Mouse (Mus musculus): ENCODE results near the gene Clip3. TPM values are rescaled to one million over a fixed set of nuclear protein-coding genes. Genes with fewer than 3 reads are reported as not detected.

Clip3 gene
- polyA plus RNA-seq, 1 experiment from 2014 or later = 35.2 TPM

DNA sequence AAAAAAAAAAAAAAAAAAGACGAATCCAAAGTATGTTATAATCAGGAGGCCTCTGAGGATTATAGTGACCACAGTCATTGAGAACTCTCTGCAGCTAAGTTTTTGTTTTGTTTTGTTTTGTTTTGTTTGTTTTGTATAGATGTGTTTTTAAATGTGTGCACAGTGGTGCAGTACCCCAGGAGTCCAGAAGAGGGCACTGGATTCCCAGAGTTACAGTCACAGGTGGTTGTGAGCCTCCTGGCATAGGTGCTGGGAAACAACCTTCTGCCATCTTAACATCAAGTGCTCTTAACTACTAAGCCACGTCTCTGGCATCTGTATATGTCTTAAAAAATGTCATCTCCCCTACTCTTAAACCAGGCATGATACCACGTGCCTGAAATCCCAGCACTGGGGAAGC, 9.4 kb downstream of the Clip3 start:
- Histone ChIP-seq H3K27ac (no peak overlapping the region), H3K4me2 (no peak overlapping the region), H3K4me1 (no peaks in the 10 kb centered on the region), H3K9ac (no peak overlapping the region), H3K36me3 (peaks cover 79% of the 10 kb centered on the region), H3K9me3 (no peaks in the 10 kb centered on the region), H3K27me3 (no peaks in the 10 kb centered on the region), H3K4me3 (no peak overlapping the region)
- ATAC-seq (ENCODE audit: insufficient number of reproducible peaks, low FRiP score, low TSS enrichment, low read depth) = no peak
- 50% methylated on average over 3 of the region's 3 CpGs for WGBS

DNA sequence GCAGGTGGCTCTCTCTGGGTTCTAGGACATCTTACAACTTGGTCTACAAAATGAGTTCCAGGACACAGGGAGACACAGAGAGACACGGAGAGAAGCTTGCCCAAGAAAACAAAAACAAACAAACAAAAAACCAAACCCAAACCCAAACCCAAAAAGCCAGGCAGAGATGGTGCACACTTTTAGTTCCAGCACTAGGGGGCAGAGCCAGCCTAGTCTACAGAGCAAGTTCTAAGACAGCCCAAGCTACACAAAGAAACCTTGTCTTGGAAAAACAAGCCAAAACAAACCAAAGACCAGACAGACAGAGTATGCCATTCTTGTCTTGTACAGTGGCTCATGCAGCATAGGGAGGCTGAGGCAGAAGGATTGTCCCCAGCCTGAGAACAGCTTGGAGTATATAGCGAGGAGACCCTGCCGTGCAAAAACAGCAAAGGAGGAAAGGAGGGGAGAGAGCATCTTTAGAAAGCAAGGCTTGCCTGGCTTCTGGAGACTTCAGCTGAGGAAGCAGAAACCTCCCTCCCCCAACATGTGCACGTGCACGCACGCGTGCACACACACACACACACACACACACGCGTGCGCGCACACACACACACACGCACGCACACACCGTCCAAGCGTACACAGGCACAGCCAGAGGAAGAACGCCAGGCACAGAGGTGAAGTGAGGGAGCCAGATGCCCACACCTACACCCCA, 14.7 kb downstream of the Clip3 start:
- H3K36me3 ChIP-seq = peaks cover 46% of the 10 kb centered on the region
- no peak for ATAC-seq (ENCODE audit: insufficient number of reproducible peaks, low FRiP score, low TSS enrichment, low read depth)
- H3K4me2 ChIP-seq = no peak overlapping the region
- no peak overlapping the region for H3K9ac ChIP-seq
- H3K4me3 ChIP-seq = no peak overlapping the region
- H3K27me3 ChIP-seq = no peaks in the 10 kb centered on the region
- WGBS = 93% methylated on average over 16 of the region's 16 CpGs
- H3K9me3 ChIP-seq = no peaks in the 10 kb centered on the region
- H3K4me1 ChIP-seq = peaks cover 17% of the 10 kb centered on the region
- no peak overlapping the region for H3K27ac ChIP-seq

DNA sequence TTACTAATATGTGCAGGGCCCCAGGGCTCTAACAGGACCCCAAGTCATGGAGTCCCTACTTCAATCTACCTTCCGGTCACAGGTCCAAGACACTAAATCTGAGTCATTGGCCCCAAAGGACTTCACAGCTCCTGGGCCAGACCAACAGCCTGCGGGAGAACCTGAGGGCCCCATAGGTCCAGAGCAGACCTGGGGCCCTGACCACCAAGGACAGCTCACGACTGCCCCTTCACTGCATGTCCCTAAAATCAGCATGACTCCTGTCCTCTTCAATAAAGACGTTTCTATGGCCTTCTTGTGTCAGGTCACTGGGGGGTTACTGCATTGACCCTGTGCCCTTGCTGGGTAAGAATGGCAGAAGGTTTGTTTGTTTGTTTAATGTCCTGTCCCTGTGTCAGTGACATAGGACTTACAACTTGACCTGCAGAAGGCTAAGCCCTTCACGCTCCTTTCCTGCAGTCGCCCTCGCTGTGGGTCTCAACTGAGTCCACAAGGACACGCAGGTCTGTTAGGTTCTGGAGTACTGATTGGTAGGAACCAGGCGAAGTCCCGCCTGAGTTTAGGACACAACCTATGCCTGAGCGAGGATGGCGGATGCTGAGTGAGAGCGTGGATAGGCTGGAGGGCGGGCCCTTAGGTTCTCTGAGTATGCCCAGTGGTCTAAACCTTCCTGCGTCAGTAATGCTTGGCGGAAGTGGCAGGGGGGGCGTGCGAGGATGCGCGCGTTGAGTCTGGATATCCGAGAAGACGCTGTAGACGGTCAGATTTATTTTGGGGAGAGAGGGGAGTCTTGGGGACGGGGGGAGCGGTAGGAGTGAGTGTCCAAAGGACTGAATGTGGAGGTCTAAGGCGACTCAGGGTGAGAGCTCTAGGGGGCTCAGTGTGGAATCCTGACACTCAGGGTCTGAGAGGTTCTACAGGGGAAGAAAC, 16.8 kb downstream of the Clip3 start, which contains the start of gene Alkbh6:
Gene Alkbh6 (plus strand): TSS at position 642 of the 930 bp plus-strand sequence.
- H3K4me1 ChIP-seq = peaks cover 17% of the 10 kb centered on the region
- peak within 1 kb of the TSS; percentile 87 for H3K4me2 ChIP-seq
- peak within 1 kb of the TSS; percentile 68 for H3K4me3 ChIP-seq
- H3K36me3 ChIP-seq = peaks cover 42% of the 10 kb centered on the region
- no peaks in the 10 kb centered on the region for H3K27me3 ChIP-seq
- H3K9me3 ChIP-seq = no peaks in the 10 kb centered on the region
- peak within 1 kb of the TSS; percentile 80 for H3K27ac ChIP-seq
- WGBS = 3% methylated on average over 27 of the region's 27 CpGs
- ATAC-seq (ENCODE audit: insufficient number of reproducible peaks, low FRiP score, low TSS enrichment, low read depth) = peak; percentile 99
- H3K9ac ChIP-seq = peak within 1 kb of the TSS; percentile 61

DNA sequence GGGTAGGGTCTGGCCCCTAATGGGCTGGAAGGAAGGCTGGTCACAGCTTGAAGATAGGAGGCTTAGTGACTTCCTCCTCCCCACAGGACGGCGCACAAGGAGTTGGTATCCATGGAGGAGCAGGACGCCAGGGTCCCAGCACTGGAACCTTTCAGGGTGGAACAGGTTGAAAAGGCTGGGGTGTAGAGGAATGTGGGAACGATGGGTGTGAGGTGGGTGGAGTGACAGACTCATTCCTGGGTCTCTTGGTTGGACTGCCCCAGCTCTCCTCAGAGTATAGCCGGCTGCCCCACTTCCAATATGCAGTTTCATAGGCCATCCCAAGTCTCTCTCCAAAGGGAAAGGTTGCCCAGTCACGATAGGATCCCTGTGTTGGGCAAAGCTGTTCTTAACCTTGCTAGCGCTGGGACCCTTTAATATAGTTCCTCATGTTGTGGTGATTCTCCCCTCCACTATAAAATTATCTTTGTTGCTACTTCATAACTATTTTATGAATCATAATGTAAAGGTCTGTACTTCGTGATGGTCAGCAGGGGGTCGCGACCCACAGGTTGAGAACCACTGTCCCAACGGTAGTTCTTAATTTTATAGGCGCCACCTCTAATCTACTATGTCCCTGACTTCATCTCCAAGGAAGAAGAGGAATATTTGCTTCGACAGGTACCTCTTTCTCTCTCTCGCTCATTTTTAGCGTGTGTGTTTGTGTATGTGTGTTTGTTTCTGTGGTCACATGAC, 18.0 kb downstream of the Clip3 start:
- WGBS = 58% methylated on average over 15 of the region's 15 CpGs
- H3K27ac ChIP-seq = peak overlapping the region; percentile 80; the same call in 1 of the 2 replicates

DNA sequence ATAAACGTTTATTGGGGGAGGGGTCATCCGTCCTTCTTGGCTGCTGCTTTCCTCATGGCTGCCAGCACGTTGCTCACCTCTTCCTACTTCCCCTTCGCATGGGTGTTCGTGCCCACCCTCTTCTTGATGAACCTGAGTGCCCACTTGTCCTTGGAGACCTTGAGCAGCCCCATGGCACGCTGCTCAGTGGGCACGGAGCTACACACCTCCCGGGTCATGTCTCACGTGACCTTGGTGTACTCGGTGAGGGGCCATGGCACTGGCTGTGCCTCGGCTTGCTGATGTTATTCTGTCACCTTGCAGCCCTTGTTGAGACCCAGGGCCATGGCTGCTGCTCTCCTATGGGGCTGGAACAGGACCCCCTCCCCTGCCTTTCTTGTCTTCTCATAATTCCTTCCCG, 18.6 kb downstream of the Clip3 start:
- no peak overlapping the region for H3K4me2 ChIP-seq
- WGBS = 88% methylated on average over 12 of the region's 12 CpGs
- H3K4me1 ChIP-seq = peaks cover 31% of the 10 kb centered on the region
- no peaks in the 10 kb centered on the region for H3K27me3 ChIP-seq
- no peak overlapping the region for H3K4me3 ChIP-seq
- no peak overlapping the region for H3K9ac ChIP-seq
- no peak for ATAC-seq (ENCODE audit: insufficient number of reproducible peaks, low FRiP score, low TSS enrichment, low read depth)
- no peaks in the 10 kb centered on the region for H3K9me3 ChIP-seq
- no peak overlapping the region for H3K27ac ChIP-seq
- H3K36me3 ChIP-seq = peaks cover 33% of the 10 kb centered on the region

More for the DNA sequence above, 18.0 kb downstream of the Clip3 start:
- Histone ChIP-seq H3K27me3 (no peaks in the 10 kb centered on the region), H3K9me3 (no peaks in the 10 kb centered on the region), H3K4me3 (peak overlapping the region; percentile 68), H3K4me2 (peak overlapping the region; percentile 87), H3K4me1 (peaks cover 26% of the 10 kb centered on the region), H3K9ac (peak overlapping the region; percentile 61), H3K36me3 (peaks cover 35% of the 10 kb centered on the region)
- no peak for ATAC-seq (ENCODE audit: insufficient number of reproducible peaks, low FRiP score, low TSS enrichment, low read depth)

DNA sequence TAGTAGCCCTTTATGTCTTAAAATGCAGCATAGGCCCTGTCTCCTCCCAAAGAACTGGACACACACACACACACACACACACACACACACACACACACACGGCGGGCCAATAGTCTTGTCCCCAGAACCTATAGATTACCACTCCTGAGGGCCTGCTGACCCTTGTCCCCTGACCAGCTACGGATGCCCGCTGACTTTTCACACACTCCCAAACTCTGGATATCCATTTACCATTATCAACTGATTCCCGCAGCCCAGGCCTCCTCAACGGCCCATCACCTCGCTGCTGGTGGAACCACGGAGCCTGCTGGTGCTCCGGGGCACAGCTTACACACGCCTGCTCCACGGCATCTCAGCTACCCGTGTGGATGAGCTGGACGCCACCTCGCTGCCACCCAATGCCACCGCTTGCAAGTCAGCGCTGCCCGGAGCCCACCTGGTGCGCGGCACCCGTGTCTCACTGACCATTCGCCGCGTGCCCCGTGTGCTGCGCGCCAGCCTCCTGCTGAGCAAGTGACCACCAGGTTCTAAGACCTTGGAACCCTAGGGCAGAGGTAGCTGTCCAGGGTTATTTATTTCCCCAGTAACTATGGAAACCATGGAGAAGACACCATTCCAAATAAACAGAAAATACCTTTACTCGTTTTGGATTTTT, 22.3 kb downstream of the Clip3 start:
- no peak for ATAC-seq (ENCODE audit: insufficient number of reproducible peaks, low FRiP score, low TSS enrichment, low read depth)
- H3K9me3 ChIP-seq = no peaks in the 10 kb centered on the region
- peaks cover 30% of the 10 kb centered on the region for H3K36me3 ChIP-seq
- H3K4me3 ChIP-seq = no peak overlapping the region
- 53% methylated on average over 27 of the region's 27 CpGs for WGBS
- no peak overlapping the region for H3K9ac ChIP-seq
- no peaks in the 10 kb centered on the region for H3K27me3 ChIP-seq
- no peak overlapping the region for H3K4me2 ChIP-seq
- no peak overlapping the region for H3K27ac ChIP-seq
- peaks cover 37% of the 10 kb centered on the region for H3K4me1 ChIP-seq

DNA sequence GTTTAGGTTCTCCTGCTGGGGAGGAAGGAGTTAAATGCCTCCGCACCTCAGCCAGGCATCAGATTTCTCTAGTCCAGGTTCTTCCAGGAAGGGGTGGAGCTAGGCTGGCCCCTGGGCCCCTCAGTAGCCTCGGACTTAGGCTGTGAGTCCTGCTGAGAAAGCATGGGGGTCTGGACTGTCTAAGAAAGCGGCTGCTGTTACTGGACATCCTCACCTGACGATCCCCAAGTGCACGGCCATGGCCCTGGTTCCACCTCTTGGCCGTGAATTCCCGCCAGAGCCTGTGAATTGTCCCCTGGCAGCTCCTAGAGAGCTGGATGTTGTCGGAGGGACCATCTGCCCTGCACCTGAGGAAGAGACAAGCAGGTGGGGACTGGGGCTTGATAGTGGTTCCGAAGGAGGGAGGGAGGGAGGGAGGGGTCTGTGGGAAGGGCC, 23.2 kb downstream of the Clip3 start, which contains the start of gene Syne4:
Gene Syne4 (plus strand): TSS at position 87 of the 435 bp plus-strand sequence.
- peaks cover 30% of the 10 kb centered on the region for H3K4me1 ChIP-seq
- no peaks in the 10 kb centered on the region for H3K27me3 ChIP-seq
- H3K4me3 ChIP-seq = peak within 1 kb of the TSS; percentile 43
- H3K27ac ChIP-seq = peak within 1 kb of the TSS; percentile 48; the same call in 1 of the 2 replicates
- 0 out of 2 replicates have a peak, but pooled peaks have one; percentile 12 for ATAC-seq (ENCODE audit: insufficient number of reproducible peaks, low FRiP score, low TSS enrichment, low read depth)
- WGBS = 1% methylated on average over 9 of the region's 9 CpGs
- H3K9me3 ChIP-seq = no peaks in the 10 kb centered on the region
- peaks cover 34% of the 10 kb centered on the region for H3K36me3 ChIP-seq
- peak within 1 kb of the TSS; percentile 31; the same call in 1 of the 2 replicates for H3K9ac ChIP-seq
- H3K4me2 ChIP-seq = peak within 1 kb of the TSS; percentile 50

DNA sequence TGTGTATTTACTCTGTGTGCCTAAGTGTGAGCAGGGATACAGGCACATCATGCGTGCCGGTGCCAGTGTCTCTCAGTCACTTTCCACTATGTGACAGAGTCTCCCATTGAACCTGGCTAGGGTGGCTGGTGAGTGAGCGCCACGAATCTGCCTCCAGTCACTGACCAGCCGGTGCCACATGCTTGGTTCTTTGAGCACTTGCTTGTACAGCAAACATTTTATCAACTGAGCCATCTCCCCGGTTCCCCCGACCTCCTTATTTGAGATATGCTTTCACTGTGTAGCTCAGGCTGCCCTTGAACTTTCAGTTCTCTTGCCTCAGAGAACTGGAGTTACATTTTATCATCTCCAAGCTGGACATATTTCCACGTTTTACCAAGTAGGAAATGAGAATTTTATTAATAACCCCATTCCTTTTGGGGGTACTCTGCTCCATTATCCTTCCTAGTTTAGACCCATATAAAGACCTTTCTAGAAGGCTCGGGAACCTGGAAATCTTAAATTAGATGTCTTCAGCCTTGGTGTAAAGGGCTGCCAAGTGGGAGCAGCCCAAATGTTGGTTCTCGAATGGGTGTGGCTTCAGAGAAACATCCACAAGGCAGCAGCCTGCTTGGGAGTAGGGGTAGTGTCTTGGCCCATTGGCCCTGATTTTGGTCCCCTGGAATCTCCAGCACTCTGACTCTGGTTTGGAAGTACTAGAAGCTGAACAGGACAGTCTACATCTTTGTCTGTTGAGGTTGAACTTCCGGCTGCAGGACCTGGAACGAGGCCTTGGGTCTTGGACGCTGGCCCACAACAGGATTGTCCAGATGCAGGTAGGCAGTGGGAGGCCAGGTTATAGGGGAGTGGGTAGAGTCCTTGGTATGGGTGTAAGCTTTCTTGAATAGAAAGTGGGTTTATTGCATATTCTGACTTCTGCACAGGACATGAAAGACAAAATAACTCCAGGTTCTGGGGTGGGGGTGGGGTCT, 24.3 kb downstream of the Clip3 start:
- WGBS = 71% methylated on average over 13 of the region's 13 CpGs
- peak overlapping the region; percentile 50; the same call in 1 of the 2 replicates for H3K4me2 ChIP-seq
- 0 out of 2 replicates have a peak overlapping the region, but pooled peaks have one; percentile 31 for H3K9ac ChIP-seq
- no peak for ATAC-seq (ENCODE audit: insufficient number of reproducible peaks, low FRiP score, low TSS enrichment, low read depth)
- H3K9me3 ChIP-seq = no peaks in the 10 kb centered on the region
- H3K27me3 ChIP-seq = no peaks in the 10 kb centered on the region
- H3K4me3 ChIP-seq = peak overlapping the region; percentile 43
- H3K4me1 ChIP-seq = peaks cover 28% of the 10 kb centered on the region
- H3K36me3 ChIP-seq = peaks cover 34% of the 10 kb centered on the region
- H3K27ac ChIP-seq = no peak overlapping the region

DNA sequence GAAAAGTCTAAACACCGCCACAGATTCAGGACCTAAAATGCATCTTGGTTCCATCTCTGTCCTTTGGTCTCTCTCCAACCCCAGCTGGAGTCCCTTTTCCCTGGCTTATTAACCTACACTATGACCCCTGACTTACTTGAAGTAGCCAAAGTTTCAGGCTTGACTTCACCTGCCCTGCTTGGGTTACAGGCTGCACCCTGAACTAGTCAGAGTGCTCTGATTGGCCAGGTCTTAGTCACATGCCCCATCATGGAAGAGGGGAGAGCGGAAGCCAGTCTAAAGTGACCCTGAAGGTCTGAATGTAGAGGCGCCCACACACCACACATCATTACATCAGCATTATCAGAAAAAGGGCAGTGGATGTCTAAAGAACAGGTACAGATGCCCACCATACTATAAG, 26.6 kb downstream of the Clip3 start:
- H3K9ac ChIP-seq = no peak overlapping the region
- H3K27ac ChIP-seq = no peak overlapping the region
- H3K4me1 ChIP-seq = peaks cover 41% of the 10 kb centered on the region
- H3K27me3 ChIP-seq = no peaks in the 10 kb centered on the region
- no peaks in the 10 kb centered on the region for H3K9me3 ChIP-seq
- WGBS = 88% methylated on average over 3 of the region's 3 CpGs
- no peak overlapping the region for H3K4me2 ChIP-seq
- ATAC-seq (ENCODE audit: insufficient number of reproducible peaks, low FRiP score, low TSS enrichment, low read depth) = no peak
- no peak overlapping the region for H3K4me3 ChIP-seq
- H3K36me3 ChIP-seq = peaks cover 20% of the 10 kb centered on the region; the same call in 1 of the 2 replicates

DNA sequence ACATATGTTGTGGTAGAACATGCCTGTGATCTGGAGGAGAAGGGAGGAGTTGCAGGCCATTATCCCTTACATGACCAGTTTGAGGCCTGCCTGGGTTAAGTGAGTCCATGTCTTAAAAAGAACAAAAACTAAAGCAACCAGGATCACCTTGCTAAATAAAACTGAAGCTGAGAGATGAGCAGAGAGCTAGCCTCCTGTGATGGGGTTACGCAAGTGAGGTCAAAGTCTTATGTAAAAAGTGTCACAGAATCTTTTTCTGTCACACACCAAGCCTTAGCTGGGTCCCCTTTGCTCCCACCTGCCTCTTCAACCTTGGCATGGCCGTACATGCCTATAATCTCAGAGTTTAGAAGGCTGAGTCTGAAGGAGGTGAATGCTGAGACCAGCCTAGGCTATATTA, 29.4 kb downstream of the Clip3 start:
- Histone ChIP-seq H3K36me3 (peaks cover 20% of the 10 kb centered on the region; the same call in 1 of the 2 replicates), H3K4me2 (peak overlapping the region; percentile 74), H3K27me3 (no peaks in the 10 kb centered on the region), H3K9ac (no peak overlapping the region), H3K4me1 (peaks cover 19% of the 10 kb centered on the region), H3K9me3 (0 out of 2 replicates have a peak, but pooled peaks cover 5% of the 10 kb centered on the region), H3K27ac (0 out of 2 replicates have a peak overlapping the region, but pooled peaks have one; percentile 87), H3K4me3 (peak overlapping the region; percentile 79)
- no peak for ATAC-seq (ENCODE audit: insufficient number of reproducible peaks, low FRiP score, low TSS enrichment, low read depth)
- 82% methylated on average over 2 of the region's 2 CpGs for WGBS
